Mouse (Mus musculus) lung, postnatal 25 days (tissue): ENCODE data around the gene Tmem170.

Experiments used
- DNase-seq: peaks from one replicate; pipeline ENCODE4 v3.0.0; 2022; ENCODE audit warnings: low spot score

The Tmem170 gene

DNA sequence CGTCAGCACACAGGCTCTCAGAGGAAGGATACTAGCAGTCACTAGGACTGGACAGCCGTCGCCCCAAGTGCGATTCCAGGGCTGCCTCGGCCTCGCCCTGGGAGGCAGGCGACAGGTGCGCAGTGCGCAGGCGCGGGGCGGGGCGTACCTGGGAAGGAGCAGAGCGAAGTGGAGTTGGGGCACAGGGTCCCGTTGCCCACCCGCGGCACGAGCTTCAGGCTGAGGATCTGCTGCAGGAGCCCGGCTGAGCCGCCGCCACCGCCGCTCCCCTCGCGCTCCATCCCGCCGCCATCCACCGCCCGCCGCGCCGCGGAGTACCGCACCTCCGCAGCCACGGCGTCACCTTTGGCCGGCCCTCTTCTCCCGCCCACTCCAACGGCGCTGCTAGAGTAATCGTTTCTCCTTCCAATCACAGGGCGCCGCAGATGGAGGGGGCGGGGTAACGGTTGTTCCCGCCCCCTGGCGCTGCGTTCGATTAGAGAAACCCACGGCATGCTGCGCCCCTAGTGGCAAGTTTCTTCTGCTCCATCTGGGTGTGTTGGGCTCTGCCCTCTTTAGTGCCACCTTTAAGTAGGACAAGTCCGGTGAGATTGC, at the start of gene Tmem170:
TSS of gene Tmem170 (minus strand) at position 396 of the 594 bp plus-strand sequence.
- DNase-seq: peak; percentile 98

GRCm38 (mm10) chr8:111924976-111925375, 48.4 kb upstream of the Tmem170 start:
- DNase-seq: no peak

DNA sequence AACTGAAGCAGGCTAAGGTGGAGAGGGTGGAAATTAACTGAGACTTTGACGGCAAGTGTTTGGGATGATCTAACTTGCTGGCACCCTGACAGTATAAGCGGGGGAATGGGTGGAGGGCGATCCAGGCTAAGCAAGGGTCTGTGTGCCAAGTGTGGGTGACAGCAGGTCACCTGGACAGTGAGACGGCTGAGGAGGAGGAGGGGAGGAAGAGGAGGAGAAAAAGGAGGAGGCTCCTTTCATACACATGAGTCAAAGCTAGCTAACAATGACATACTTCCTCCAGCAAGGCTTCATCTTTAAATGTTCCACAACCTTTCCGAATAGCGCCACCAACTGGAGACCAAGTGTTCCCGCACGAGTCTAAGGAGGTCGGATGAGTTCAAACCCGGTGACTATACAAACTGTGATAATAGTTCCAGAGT, 46.8 kb upstream of the Tmem170 start:
- DNase-seq: peak; percentile 77

GRCm38 (mm10) chr8:111920971-111921370, 44.4 kb upstream of the Tmem170 start:
- no peak for DNase-seq

DNA sequence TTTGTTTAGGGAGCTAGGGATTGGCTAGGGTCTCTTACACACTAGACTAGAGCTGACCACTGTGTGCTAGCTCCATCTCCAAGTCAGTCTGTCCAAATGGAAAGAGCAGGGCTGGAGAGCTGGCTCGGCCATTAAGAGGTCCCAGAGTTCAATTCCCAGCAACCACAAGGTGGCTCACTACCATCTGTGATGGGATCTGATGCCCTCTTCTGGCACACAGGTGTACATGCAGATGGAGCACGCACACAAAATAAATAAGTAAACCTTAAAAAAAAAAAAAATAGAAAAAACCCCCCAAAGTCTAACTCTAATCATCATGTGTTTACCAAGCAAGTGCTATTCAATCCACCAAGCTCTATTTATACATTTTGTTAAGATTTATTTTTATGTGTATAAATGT, 43.1 kb upstream of the Tmem170 start:
- no peak for DNase-seq

GRCm38 (mm10) chr8:111912860-111913432, 36.4 kb upstream of the Tmem170 start:
- no peak for DNase-seq

GRCm38 (mm10) chr8:111911572-111911971, 35.0 kb upstream of the Tmem170 start:
- no peak for DNase-seq

DNA sequence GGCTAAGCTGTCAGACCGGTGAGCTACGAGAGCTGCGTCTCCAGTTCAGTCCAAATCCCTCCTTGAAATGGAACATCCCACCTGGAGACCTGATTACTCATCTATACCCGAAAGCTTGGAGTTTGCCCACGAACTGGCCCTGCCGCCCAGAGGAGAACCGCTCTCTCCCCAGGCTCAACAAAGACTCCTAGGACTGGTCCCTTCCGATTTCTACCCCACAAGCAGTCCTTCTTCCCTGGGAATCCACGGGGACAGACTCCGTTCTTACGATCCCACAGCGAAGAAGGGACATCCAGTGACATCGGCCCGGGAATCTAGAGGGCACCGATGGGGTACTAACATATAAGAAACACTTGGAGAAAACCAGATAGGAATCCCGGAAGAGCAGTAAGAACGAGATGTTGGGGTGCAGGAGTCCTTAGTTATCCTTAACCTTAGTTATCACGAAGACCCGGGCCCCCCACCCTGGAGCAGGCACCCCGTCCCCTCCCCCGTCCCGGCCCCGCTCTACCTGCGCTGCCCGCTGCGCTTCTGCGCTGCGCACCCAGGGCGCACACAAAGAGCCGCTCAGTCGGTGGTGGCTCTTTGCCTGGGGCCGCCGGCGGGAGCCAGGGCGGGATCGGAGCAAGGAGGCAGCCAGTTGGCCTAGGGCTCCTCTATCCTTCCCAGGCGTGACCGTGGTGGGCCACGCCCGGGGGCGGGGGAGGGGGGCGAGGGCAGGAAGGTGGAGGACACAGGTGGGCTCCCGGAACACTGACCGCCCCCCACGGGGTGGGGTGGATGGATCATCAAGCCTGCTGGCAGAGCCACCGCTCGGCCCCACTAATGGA, 33.3 kb upstream of the Tmem170 start, which contains the start of gene Chst5:
TSS of gene Chst5 (minus strand) at position 827 of the 830 bp plus-strand sequence.
- DNase-seq: no peak

DNA sequence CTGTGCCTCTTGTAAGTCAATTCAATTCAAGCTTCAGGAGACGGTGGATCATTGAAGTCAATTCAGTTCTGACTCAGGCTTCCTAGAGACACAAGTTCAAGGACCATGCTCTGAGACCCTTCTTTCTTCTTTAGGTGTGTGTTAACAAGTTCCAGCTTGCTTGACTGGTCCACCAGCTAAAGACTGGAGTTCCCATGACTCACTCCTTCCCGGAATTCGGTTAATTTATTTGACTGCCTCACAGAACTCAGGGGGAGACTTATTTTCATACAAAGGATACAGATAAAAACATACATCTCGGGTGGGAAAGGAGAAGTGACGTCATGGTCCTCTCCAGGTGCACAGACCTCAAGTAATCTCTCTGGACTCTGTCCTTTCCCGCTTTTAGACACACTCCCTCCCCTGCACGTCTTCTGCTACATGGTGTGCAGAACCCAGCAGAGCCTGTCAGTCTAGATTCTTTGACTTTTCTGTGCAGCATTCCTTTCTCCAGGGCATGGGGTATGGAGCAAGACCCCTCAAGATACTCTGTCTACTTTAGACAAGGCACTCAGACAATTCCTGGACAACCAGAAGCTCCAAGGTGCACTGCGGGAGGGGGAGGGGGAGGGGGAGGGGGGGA, 29.1 kb upstream of the Tmem170 start:
- no peak for DNase-seq

- DNase-seq: no peak
Measured at GRCm38 (mm10) chr8:111902080-111902479, 25.5 kb upstream of the Tmem170 start.

DNA sequence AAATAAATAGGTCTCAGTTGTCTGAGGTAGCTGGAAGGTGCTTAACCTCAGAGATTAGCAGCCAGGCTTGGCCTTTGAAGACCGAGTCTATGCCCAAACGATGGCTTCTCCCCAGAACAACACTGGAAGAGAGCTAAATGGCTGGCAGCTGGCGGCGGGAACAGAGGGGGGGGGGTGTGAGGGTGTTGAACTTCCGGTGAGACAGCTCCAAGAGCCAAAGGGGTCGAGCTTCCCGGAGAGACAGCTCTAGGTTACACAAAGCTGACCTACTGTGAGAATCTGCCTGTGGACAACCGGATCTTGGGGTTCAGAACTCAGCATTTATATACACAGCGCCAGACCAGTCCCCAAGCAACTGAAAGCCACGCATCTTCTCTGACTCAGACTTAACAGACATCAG, 22.0 kb upstream of the Tmem170 start:
- no peak for DNase-seq

DNA sequence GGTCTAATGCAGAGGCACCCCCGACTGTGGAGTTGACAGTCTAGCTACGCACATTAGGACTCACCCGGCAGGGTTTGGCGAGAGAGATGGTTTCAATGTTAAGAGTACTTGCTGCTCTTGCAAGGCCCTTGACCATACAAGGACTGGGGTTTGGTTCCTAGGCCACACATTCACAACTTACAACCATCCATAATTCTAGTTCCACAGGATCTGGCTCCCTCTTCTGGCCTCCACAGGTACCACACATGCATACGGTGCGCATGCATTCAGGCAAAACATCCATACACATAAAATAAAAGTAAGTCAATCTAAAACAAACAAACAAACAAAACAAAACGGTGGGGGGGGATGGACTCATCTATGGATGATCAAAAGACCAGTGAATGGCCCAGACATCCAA, 18.4 kb upstream of the Tmem170 start:
- DNase-seq: no peak

DNA sequence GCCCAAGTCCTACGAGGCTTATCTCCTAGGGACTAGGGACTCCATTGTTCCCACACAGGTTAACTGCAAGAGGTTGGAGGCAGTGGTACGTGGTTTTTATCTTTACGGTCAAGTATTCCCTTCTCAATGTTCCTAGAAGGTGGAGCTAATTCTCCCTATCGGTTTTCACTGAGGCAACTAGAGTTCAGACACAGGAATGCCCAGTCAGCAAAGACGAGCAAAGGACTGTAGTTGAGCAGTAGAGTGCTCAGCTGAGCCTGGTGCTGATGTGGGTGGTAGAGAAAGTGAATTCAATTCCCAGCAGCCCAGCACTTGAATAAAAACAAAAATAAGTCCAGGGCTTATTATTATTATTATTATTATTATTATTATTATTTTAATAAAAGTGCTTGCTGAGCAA, 16.1 kb upstream of the Tmem170 start:
- DNase-seq: no peak

DNA sequence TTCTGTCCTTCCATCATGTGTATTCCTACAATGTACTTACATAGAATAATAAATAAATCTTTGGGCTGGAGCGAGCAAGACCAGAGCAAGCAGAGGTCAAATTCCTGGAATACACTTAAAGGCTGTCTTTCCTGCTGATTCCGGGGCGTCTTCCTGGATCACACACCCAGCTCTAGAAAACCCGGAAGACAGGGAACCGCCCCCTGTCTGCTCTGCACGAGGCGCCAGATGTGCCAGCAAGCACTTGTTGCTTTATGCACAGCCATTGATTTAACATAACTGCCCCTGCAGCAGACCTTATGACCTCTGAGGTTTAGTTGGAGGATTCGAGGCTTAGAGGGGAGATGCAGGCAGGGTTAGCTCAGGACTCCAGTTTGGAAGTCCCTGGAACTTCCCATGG, 15.4 kb upstream of the Tmem170 start:
- DNase-seq: no peak

GRCm38 (mm10) chr8:111890911-111891303, 14.4 kb upstream of the Tmem170 start:
- no peak for DNase-seq

GRCm38 (mm10) chr8:111889931-111890910, 13.7 kb upstream of the Tmem170 start:
- no peak for DNase-seq

- DNase-seq: no peak
Measured at GRCm38 (mm10) chr8:111888091-111888650, 11.6 kb upstream of the Tmem170 start.

GRCm38 (mm10) chr8:111887479-111887878, 10.9 kb upstream of the Tmem170 start:
- no peak for DNase-seq

DNA sequence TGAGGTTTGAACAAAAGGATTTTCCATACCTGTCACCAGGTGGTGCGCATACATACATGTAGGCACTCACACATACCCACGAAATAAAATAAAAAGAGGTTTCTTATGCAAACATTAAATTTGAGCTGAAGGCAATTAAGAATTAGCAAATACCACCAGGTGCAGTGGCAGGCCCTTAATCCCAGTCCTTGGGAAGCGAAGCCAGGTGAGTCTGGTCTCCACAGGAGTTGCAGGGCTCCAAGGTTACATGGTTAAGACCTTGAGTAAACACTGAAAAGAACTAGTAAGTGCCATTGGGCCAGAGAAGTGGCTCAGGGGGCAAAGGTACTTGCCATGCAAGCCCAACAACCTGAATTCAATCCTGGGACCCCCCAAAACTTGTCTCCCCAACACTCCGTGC, 7.1 kb upstream of the Tmem170 start:
- peak; percentile 34 for DNase-seq

GRCm38 (mm10) chr8:111881591-111881990, 5.0 kb upstream of the Tmem170 start:
- DNase-seq: peak; percentile 50

- no peak for DNase-seq
Measured at GRCm38 (mm10) chr8:111877711-111878110, 1.2 kb upstream of the Tmem170 start.
